Mouse (Mus musculus) brain, embryonic 14.5 days (tissue): ENCODE data around the gene Tsx. TPM values are rescaled to one million over a fixed set of nuclear protein-coding genes. Genes with fewer than 3 reads are reported as not detected.

Experiments used
- DNase-seq: peaks from one replicate; pipeline ENCODE4 v3.0.0-alpha.2; 2011; ENCODE audit warnings: low read depth
- CTCF ChIP-seq: fragments of 200-500 bp; IDR thresholded peaks from 2 replicates; pipeline ENCODE4 v1.5.1; 2012; ENCODE audit warnings: inconsistent platforms, mild to moderate bottlenecking, moderate library complexity, borderline replicate concordance; ENCODE audit not compliant: insufficient read depth, insufficient read length; ENCODE audit errors: extremely low read depth
- POLR2A ChIP-seq: fragments of 200-500 bp; IDR thresholded peaks from 2 replicates; pipeline ENCODE4 v1.6.1; 2012; ENCODE audit warnings: mild to moderate bottlenecking, inconsistent platforms, borderline replicate concordance; ENCODE audit not compliant: poor library complexity, insufficient read depth, insufficient read length, severe bottlenecking; ENCODE audit errors: extremely low read depth
- polyA plus RNA-seq: library from polyadenylated mRNA; depleted of rRNA; stranded (reverse); fragments of >200 nt; gene quantifications from 2 replicates; pipeline ENCODE4 v1.2.3, GENCODE M21; 2012; rRNA removed

The Tsx gene
- polyA plus RNA-seq, result 1.2 and 1.4 TPM in 2 replicates

DNA sequence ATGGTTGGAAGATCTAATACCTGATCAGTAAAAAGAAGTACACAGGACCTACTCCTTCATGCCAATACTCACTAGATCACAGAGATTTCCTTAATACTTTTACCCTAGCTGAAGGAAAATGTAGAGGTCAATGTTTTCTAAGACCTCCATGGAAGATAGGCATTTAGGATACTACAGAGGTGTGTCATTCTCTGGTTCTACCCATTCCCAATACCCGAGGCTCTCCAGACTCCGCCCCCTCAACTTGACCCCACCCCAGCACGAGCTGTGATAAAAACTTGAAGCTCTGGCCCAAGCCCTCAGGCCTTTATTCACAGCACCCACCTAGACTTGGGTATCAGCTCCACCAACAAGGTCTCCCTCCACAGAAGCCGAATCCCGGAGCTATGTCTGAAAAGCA lies at the start of gene Tsx:
Tsx (plus strand) TSS at position 301 of the 400 bp plus-strand sequence.
- no peak for DNase-seq
- TF ChIP-seq POLR2A, result no peak
- no peak for TF ChIP-seq CTCF

DNA sequence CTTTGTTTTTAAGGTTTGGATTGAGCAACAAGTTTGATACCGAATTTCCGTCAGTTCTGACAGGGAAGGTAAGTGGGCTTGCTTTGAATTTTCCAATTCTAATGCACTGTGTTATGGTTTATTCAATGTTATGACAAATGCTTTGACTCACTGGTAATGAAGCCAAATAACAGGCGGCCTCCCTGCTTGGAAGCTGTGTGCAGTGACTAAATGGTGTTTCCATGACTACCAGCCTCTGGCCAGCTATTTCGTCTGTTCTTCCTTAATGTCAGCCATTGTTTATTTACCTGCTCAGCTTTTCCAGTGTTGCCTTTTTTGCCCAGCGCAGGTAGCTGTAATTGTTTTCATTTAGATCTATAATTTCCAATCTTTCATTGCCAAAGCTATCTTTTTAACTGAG lies 48.1 kb upstream of the Tsx start:
- no peak for TF ChIP-seq CTCF
- peak; percentile 69 for DNase-seq

DNA sequence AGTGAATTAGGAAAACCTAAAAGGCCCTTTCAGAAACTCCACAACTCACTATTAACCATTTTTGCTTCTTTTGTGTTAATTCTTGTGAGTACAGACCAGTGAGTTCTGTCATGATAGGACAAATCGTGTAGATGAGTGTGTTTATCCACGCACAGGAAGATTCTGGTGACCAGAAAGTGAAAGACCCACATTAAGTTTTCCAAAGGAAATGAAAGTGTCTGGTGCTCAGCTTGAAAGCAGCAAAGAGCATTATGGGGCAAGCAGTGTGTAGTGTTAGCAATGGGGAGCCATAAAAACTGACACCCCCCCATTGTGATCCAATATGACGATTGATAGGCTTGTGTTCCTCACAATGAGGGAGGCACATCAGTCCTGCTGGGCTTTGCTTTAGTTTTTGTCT lies 45.6 kb upstream of the Tsx start:
- no peak for DNase-seq
- no peak for TF ChIP-seq CTCF
- TF ChIP-seq POLR2A, result no peak

GRCm38 (mm10) chrX:103371221-103371620 lies 43.0 kb upstream of the Tsx start:
- TF ChIP-seq CTCF (0 out of 2 replicates have a peak, but pooled peaks have one; percentile 21), POLR2A (no peak)
- DNase-seq, result peak; percentile 5

- TF ChIP-seq POLR2A, result no peak
- TF ChIP-seq CTCF, result peak; percentile 26; the same call in 1 of the 2 replicates
- DNase-seq, result peak; percentile 58
Observed at GRCm38 (mm10) chrX:103371627-103372026, 42.6 kb upstream of the Tsx start.

GRCm38 (mm10) chrX:103374250-103374649 lies 40.0 kb upstream of the Tsx start:
- DNase-seq, result peak; percentile 52
- no peak for TF ChIP-seq POLR2A
- TF ChIP-seq CTCF, result peak; percentile 56; the same call in 1 of the 2 replicates

- TF ChIP-seq CTCF, result no peak
- TF ChIP-seq POLR2A, result no peak
- peak; percentile 14 for DNase-seq
Observed at GRCm38 (mm10) chrX:103384528-103384927, 29.7 kb upstream of the Tsx start.

- DNase-seq, result no peak
- TF ChIP-seq CTCF, result no peak
- TF ChIP-seq POLR2A, result no peak
Observed at GRCm38 (mm10) chrX:103388131-103388530, 26.1 kb upstream of the Tsx start.

- no peak for DNase-seq
- TF ChIP-seq CTCF, result no peak
- no peak for TF ChIP-seq POLR2A
Observed at GRCm38 (mm10) chrX:103393841-103394240, 20.4 kb upstream of the Tsx start.

- no peak for DNase-seq
- TF ChIP-seq POLR2A, result no peak
- TF ChIP-seq CTCF, result no peak
Observed at GRCm38 (mm10) chrX:103405021-103405420, 9.2 kb upstream of the Tsx start.

DNA sequence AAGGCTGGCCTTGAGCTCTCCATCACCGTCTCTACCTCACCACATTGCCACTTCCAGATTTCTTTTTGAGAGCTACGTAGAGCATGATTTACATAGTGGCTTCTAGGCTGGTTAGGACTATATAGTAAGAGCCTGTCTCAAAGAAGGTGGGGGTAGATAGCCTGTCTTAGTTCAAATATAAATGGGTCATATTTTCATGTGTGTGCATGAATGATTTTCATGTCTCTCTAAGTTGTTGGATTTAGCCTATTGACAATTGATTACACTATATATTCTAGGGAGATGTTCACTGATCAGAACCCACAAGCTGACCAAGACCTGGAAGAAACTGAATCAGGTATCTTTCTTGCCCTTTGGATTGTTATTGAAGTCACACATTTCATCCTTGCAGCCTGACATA lies 7.4 kb downstream of the Tsx start, which contains the start of gene Gm26992:
Gm26992 (plus strand) TSS at position 301 of the 400 bp plus-strand sequence.
- TF ChIP-seq POLR2A (no peak), CTCF (no peak)
- DNase-seq, result no peak

GRCm38 (mm10) chrX:103427677-103428076 lies 13.4 kb downstream of the Tsx start:
- DNase-seq, result peak; percentile 8
- TF ChIP-seq CTCF, result no peak

GRCm38 (mm10) chrX:103432293-103432692 lies 18.0 kb downstream of the Tsx start:
- no peak for DNase-seq
- no peak for TF ChIP-seq CTCF
- no peak for TF ChIP-seq POLR2A
